Mouse (Mus musculus) liver, embryonic 14.5 days (tissue): ENCODE results near the gene Capn7.

Source experiments
- CTCF ChIP-seq: IDR thresholded peaks from 2 replicates; pipeline ENCODE4 v1.5.1; 2016; ENCODE audit warnings: antibody characterized with exemption, low read depth, control low read depth
- EP300 ChIP-seq: IDR thresholded peaks from 2 replicates; pipeline ENCODE4 v1.6.1; 2016; ENCODE audit warnings: antibody characterized with exemption, low read depth

DNA sequence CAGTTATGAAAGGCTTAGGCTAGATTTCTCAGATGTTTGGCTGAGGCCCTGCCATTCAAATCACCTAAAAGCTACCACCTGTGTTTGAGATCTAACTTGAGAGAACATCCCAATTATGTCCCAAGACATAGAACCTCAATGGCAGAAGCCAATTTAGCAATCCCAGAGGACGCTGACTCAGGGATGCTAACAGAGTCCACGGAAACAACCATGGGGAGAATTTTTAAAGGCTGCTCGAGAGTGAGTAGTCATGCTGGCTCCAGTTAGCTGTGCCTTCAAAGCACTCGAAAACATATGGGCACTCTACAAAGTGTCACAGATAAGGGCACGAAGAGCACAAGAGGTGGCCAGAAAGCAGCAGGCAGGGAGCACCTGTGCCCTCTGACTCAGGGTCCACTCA is 55.9 kb downstream of the Capn7 start:
- TF ChIP-seq EP300 (no peak), CTCF (no peak)
